Mouse (Mus musculus) spleen, postnatal 14 days (tissue): Measurements from ENCODE around the gene E2f4.

ENCODE experiments used
- DNase-seq, 2 experiments: peaks; one replicate each; pipeline ENCODE4 v3.0.0; 2021 to 2022; ENCODE audit warnings: low spot score in 2 of 2

Gene E2f4

GRCm38 (mm10) chr8:105315073-105315769, 17.8 kb downstream of the E2f4 start:
- DNase-seq: no peak

- no peak for DNase-seq
These were observed 20.5 kb downstream of the E2f4 start for GRCm38 (mm10) chr8:105317941-105318340.

GRCm38 (mm10) chr8:105318662-105319190, 21.3 kb downstream of the E2f4 start:
- no peak for DNase-seq

- DNase-seq: no peak
These were observed 25.7 kb downstream of the E2f4 start for GRCm38 (mm10) chr8:105323183-105323582.

GRCm38 (mm10) chr8:105325641-105326093, 28.2 kb downstream of the E2f4 start:
- no peak for DNase-seq

- DNase-seq: peak; percentile 96 to 99
These were observed 28.7 kb downstream of the E2f4 start, which contains the start of the genes Lrrc29 and Tmem208 for GRCm38 (mm10) chr8:105326141-105326672. Lrrc29 (minus strand) TSS chr8:105326278. Tmem208 (plus strand) TSS chr8:105326354.

GRCm38 (mm10) chr8:105326968-105327367, 29.5 kb downstream of the E2f4 start:
- no peak for DNase-seq

GRCm38 (mm10) chr8:105330325-105330724, 32.9 kb downstream of the E2f4 start:
- DNase-seq: no peak

GRCm38 (mm10) chr8:105331469-105331868, 34.0 kb downstream of the E2f4 start:
- no peak for DNase-seq

- no peak for DNase-seq
These were observed 34.5 kb downstream of the E2f4 start for GRCm38 (mm10) chr8:105331931-105332330.

GRCm38 (mm10) chr8:105332523-105332922, 35.1 kb downstream of the E2f4 start:
- no peak for DNase-seq

GRCm38 (mm10) chr8:105336373-105337130, 39.1 kb downstream of the E2f4 start:
- no peak for DNase-seq

- DNase-seq: no peak
These were observed 41.5 kb downstream of the E2f4 start for GRCm38 (mm10) chr8:105338992-105339391.

- no peak for DNase-seq
These were observed 42.6 kb downstream of the E2f4 start for GRCm38 (mm10) chr8:105339886-105340635.

GRCm38 (mm10) chr8:105341399-105341798, 43.9 kb downstream of the E2f4 start:
- DNase-seq: no peak

GRCm38 (mm10) chr8:105342768-105343167, 45.3 kb downstream of the E2f4 start:
- DNase-seq: no peak

GRCm38 (mm10) chr8:105343791-105344574, 46.5 kb downstream of the E2f4 start:
- DNase-seq: no peak

GRCm38 (mm10) chr8:105345061-105345975, 47.9 kb downstream of the E2f4 start:
- DNase-seq: no peak

- no peak for DNase-seq
These were observed 49.4 kb downstream of the E2f4 start for GRCm38 (mm10) chr8:105346611-105347427.
